Mouse (Mus musculus) C2C12 (cell line): ENCODE results near the gene Gprc5c.

Source experiments
- CTCF ChIP-seq: IDR thresholded peaks from one replicate; pipeline ENCODE4 v1.5.1; 2011; ENCODE audit not compliant: control insufficient read depth, insufficient read depth, insufficient read length
- FOSL1 ChIP-seq: IDR thresholded peaks from one replicate; pipeline ENCODE4 v1.8.0; 2011; ENCODE audit warnings: mild to moderate bottlenecking, low read length; ENCODE audit not compliant: poor library complexity, insufficient read depth, severe bottlenecking
- MAX ChIP-seq: IDR thresholded peaks from one replicate; pipeline ENCODE4 v1.6.1; 2011; ENCODE audit warnings: mild to moderate bottlenecking, control low read depth
- MYOD1 ChIP-seq: IDR thresholded peaks from one replicate; pipeline ENCODE4 v1.6.1; 2011; ENCODE audit warnings: low read depth; ENCODE audit not compliant: control insufficient read depth, insufficient read length
- MYOG ChIP-seq: IDR thresholded peaks from one replicate; pipeline ENCODE4 v1.6.1; 2011; ENCODE audit not compliant: control insufficient read depth, insufficient read length; ENCODE audit errors: extremely low read depth
- USF1 ChIP-seq: IDR thresholded peaks from one replicate; pipeline ENCODE4 v1.6.1; 2011; ENCODE audit warnings: low read depth, mild to moderate bottlenecking, control low read depth, moderate library complexity

DNA sequence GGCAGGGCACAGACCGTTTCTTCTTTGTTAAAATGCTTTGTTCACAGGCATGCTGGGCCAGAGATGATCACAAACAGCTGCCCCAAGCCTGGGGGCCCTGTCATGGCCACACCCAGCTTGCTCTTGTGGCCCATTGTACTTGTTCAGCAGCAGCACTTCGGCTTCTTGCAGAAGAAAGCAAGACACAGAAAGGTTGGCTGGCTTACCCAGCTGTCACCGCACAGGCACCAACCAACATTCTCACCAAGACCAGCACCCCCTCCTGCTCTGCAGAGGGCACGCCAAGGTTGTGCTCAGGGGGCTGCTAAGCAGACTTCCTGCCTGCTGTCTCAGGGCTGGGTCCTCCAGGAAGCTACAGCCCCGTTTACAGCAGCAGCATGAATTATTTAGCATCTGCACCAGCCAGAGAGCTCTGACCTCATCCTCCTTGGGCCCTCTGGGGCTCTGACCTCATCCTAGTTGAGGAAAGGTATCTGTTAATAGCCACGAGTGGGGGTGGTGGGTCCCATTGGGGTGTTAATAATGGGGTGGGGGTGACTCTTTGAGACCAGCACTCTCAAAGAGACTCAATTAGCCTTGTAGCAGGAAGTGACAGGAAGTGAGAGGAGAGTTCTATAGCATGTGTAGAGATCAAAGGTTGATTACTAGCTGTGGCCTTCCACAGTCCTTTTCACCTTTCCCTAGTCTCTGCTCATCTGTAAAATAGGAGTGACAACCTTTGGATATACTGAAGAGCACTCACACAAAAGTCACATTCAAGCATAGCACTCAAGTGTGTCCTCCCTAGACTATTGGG is 22.3 kb downstream of the Gprc5c start:
- TF ChIP-seq MYOD1 (no peak), CTCF (no peak), MYOG (no peak), USF1 (no peak), MAX (no peak), FOSL1 (no peak)
